Comparison of ENCODE assay signal across 17 mouse cellular contexts in genomic region chr2:160802326-160802725, GRCm38 (mm10).
DNase-seq lines count a peak whose midpoint lies in the region; TF ChIP-seq lines count a peak whose summit lies in the region.
"Had no signal": no experiment of that assay in that cellular context is flagged by ENCODE, and none has a peak within 500 bp of the region (broad histone marks: within the 10 kb centered on the region; RNA-seq: fewer than 3 reads in every experiment).

No protein-coding gene starts in this region.

- no peak for TF ChIP-seq POLR2A in kidney, adult 2 months (IDR thresholded peaks at IDR 0.05; ENCODE audit: low read depth, low read length)

- H3K4me3 ChIP-seq in kidney, adult 2 months (ENCODE audit: insufficient read depth, low read depth, low read length) = no peak overlapping the region
- H3K4me3 ChIP-seq: embryonic facial prominence, embryonic 13.5 days; embryonic facial prominence, embryonic 15.5 days; erythroblast, embryonic 14.5 days; forebrain, embryonic 10.5 days; forebrain, embryonic 12.5 days had no signal

- WGBS in kidney, adult 2 months = 79% methylated on average over 3 of the region's 3 CpGs

- TF ChIP-seq CTCF in kidney, adult 2 months (conservative IDR thresholded peaks at IDR 0.05; ENCODE audit: insufficient read depth, insufficient read length, low read depth, low read length) = no peak

- H3K27me3 ChIP-seq in kidney, adult 2 months (replicated peaks; ENCODE audit: control insufficient read depth, insufficient read depth, low read length) = no peaks in the 10 kb centered on the region
- H3K27me3 ChIP-seq: embryonic facial prominence, embryonic 13.5 days; embryonic facial prominence, embryonic 15.5 days; forebrain, embryonic 12.5 days had no signal

- H3K27ac ChIP-seq in kidney, adult 2 months (ENCODE audit: insufficient read depth, low read depth, low read length) = 0 out of 2 replicates have a peak overlapping the region, but pooled peaks have one; percentile 0
- H3K27ac ChIP-seq: embryonic facial prominence, embryonic 13.5 days; embryonic facial prominence, embryonic 15.5 days; forebrain, embryonic 10.5 days; forebrain, embryonic 12.5 days had no signal

- H3K36me3 ChIP-seq in kidney, adult 2 months (ENCODE audit: control insufficient read depth, insufficient read depth, low read length) = no peaks in the 10 kb centered on the region; the same call in 1 of the 2 replicates
- H3K36me3 ChIP-seq: embryonic facial prominence, embryonic 13.5 days; embryonic facial prominence, embryonic 15.5 days; forebrain, embryonic 10.5 days; forebrain, embryonic 12.5 days had no signal

- peaks cover 49% of the 10 kb centered on the region for H3K4me1 ChIP-seq in kidney, adult 2 months (ENCODE audit: control insufficient read depth, insufficient read depth, low read length)
- H3K4me1 ChIP-seq: embryonic facial prominence, embryonic 13.5 days; embryonic facial prominence, embryonic 15.5 days; forebrain, embryonic 10.5 days; forebrain, embryonic 12.5 days had no signal

- DNase-seq in heart, adult 11 months = peak; percentile 55
- no peak for DNase-seq in heart, postnatal 4 days
- no peak for DNase-seq in kidney, adult 2 months
- no peak for DNase-seq in kidney, adult 8-10 months
- DNase-seq: adrenal gland, adult 2 months; adrenal gland, postnatal 10 days; adrenal gland, postnatal 25 days; cerebellum, adult 11 months; cerebellum, adult 8-10 months; cerebellum, adult 9-11 months; cerebellum, postnatal 14 days; embryo, embryonic 11 days had no signal
